Mouse (Mus musculus): ENCODE results near the gene Tars2.
"Not testable (repeated sequence)": the region's sequence is repeated elsewhere in the genome, so short reads cannot be mapped to it uniquely, and the experiment has no call there.

The Tars2 gene

DNA sequence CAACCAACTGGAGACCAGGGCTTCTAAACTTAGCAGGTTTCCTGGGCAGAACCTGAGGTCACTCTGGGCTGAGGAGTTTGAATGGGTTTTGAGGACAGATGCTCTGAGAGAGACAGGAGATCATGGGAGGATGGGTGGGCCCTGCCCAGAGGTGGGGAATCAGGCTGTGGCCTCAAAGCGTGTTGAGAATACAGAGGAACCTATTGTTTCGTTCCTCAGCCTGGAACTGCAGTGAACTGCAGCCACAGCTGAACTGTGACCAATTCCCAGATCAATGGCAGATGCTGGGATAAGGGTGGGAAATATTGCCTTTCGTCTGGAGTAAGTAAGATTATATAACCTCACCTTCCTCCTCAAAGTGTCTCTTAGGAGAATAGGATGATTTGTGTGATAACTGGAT, 64.2 kb downstream of the Tars2 start:
- no peak for DNase-seq (ENCODE audit: low read depth, low spot score)

DNA sequence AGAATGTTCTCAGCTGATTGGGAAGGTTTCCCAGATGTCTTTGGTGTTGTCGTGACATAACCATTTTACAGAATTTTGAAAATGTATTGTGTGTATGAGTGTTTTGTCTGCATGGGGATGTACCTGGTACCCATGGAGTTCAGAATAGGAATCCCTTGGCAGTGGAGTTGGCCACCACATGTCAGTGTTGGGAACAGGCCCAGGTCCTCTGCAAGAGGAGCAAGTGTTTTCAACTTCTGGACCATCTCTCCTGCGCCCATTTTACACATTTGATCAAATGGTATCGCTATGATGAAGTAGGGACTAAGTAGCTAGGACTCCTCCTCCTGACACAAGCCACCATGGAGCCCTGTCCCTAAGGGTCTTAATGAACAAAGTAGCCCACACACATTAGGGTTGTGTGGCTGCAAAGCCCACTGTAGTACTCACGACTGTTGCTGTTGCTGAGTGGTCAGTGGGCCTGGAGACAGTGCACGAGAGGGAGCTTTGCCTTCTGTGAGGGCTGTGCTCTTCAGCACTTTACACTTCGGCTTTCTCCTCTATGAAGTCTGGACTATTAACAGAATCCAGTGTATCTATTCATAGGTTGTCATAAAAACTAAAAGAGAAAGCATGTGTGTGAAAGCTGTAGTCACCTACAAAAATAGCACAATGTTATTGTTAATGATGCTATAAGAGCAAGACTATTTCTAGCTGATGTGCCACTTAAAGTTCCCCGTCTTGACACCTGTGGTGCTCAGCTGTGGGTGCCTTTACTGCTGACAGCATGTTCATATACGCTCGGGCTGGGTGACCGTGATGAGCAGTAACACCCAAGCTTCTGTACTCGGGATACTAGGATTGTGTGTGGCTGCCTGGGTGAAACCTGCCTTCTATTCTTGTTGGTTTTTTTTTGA, 65.0 kb downstream of the Tars2 start:
- DNase-seq (ENCODE audit: low read depth, low spot score) = no peak

DNA sequence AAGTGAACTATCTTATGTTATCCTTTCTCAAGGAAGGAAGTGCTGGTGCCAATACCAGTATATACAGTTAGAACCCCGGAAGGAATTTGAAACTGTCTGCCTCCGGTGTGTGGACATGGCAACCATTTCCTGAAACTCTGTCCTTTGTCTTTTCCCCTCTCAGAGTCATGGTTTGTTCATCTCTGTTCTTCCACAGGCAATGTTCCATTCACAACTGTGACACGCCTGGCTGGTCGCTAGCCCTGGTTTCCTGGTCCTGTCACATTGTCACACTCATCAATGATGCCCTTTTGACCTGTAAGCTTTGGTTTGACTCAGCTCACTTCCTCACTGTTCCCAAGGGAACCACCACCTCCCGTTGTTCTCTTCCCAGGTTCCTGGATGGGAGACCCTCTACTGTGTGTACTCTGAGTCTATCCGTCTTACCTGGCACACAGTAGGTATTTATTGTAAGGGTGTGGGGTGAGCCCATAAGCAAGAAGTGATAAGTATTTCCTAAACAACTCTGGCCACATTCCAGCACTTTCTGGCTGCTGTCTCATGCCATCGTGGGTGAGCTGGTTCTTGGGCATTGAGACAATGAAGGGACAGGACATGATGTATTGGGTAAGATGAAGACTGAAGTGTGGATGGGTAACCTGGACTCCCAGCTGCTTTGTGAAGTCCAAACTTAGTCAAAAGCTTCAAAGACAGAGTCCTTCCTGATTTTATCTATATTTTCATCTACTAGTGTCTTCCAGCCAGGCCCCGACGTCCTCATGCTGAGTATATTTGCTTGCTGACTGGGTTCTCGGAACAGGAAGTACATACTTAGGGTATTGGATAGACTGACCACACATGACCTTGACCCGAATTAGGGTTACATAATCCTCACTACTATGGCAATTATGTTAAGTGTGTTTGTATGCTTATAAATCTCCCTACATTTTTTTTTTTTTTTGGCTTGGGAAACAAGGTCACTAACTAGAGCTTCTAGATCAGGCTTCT, 65.9 kb downstream of the Tars2 start:
- no peak for DNase-seq (ENCODE audit: low read depth, low spot score)

DNA sequence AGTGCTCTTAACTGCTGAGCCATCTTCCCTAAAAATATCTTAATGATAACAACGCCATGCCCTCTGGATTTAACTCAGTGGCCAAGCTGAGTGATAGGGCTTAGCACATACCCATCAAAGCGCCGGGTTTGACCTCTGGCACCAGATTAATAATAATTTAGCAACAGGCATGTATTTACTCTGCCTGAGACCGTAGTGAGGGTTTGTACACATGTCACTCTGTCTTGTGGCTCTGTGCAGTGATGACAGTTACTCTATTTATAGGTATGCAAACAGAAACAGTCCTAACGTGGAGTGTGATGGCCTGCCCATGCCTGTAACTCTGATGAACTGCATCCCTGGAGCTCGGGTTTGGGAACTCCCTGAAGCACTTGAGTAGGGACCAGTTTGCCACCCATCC, 67.3 kb downstream of the Tars2 start:
- DNase-seq (ENCODE audit: low read depth, low spot score) = no peak

DNA sequence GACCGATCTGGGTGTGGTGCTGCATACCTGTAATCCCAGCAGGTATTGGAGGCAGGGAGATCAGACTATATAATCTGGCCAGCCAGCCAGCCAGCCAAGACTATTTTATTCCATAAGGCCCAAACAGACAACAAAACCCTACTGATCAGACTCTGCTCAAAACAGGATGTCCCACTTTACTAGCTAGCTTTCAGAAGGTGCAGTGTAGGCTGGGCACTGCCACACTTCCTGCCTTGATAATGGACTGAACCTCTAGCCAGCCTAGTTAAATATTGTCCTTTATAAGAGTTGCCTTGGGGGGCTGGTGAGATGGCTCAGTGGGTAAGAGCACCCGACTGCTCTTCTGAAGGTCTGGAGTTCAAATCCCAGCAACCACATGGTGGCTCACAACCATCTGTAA, 69.5 kb downstream of the Tars2 start:
- DNase-seq (ENCODE audit: low read depth, low spot score) = not testable (repeated sequence)
